Mouse (Mus musculus): ENCODE data around the gene Olfr171. TPM values are rescaled to one million over a fixed set of nuclear protein-coding genes. Genes with fewer than 3 reads are reported as not detected.
"Not testable (repeated sequence)": the region's sequence is repeated elsewhere in the genome, so short reads cannot be mapped to it uniquely, and the experiment has no call there.

The Olfr171 gene
- polyA plus RNA-seq (2016; fragmentation: Nextera tagmentation; extraction: Ambion mirVana): not detected in 2 replicates

DNA sequence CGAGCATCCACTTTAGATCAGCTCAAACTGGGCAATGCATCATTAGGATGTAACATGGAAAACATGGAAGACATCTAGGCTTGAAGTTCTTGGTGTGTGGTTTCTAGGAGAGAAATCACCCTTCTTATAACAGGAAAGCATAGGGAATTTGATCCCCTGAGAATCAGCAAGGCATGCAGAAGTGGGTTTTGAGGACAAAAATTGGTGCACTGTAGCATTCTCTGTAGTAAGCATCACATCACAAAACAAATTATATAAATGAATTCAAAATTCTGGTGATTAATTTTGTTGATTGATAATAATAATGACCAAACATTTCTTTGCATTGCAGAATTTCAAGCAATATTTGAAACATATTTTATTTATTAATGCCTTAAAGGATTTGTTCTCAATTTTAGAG is at the start of gene Olfr171:
Gene Olfr171 (minus strand): TSS at position 101 of the 400 bp plus-strand sequence.
- Histone ChIP-seq H3K27me3 (replicated peaks) (no peaks in the 10 kb centered on the region), H3K4me3 (no peak within 1 kb of the TSS), H3K9me3 (replicated peaks) (no peaks in the 10 kb centered on the region; the same call in 1 of the 2 replicates), H3K36me3 (no peaks in the 10 kb centered on the region), H3K27ac (no peak within 1 kb of the TSS), H3K9ac (no peak within 1 kb of the TSS), H3K4me2 (no peak within 1 kb of the TSS), H3K4me1 (no peaks in the 10 kb centered on the region)
- ATAC-seq: no peak
- WGBS (ENCODE audit: insufficient replicate concordance): 61% methylated on average over 1 of the region's 1 CpGs

DNA sequence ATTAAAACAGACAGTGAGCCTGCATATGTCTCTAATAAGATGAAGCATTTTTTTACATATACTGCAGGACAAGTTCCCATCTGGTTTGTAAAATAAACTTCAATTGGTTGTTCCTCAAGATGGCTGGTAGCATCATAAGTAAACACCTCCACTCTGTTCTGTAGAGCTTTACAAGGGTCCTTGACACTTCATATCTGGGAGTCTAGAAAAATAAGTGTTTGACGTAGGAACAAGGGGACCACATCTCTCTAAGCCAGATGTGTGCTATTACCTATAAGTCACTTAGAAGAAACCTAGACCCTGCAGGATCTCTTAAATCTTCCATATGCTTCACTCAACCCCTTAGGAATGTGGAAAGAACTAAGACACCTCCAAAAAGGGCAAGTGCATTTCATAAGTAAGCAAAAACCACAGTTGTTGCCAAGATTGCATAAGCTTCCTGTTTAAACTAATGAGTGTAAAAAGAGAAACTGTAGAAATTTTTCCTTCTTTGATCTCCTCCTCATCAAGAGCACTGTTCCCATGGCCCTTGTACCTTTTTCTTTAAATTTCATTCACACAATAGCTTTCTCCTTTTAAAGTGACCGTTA is 41.1 kb upstream of the Olfr171 start:
- Histone ChIP-seq H3K9ac (no peak overlapping the region), H3K9me3 (replicated peaks) (no peaks in the 10 kb centered on the region), H3K36me3 (no peaks in the 10 kb centered on the region), H3K4me1 (no peaks in the 10 kb centered on the region), H3K4me3 (no peak overlapping the region), H3K27ac (no peak overlapping the region), H3K27me3 (replicated peaks) (no peaks in the 10 kb centered on the region), H3K4me2 (no peak overlapping the region)
- no peak for ATAC-seq
- WGBS (ENCODE audit: insufficient replicate concordance): 72% methylated on average over 2 of the region's 2 CpGs

- Histone ChIP-seq H3K27ac (no peak overlapping the region), H3K4me1 (no peaks in the 10 kb centered on the region), H3K27me3 (replicated peaks) (no peaks in the 10 kb centered on the region), H3K4me3 (no peak overlapping the region), H3K9ac (no peak overlapping the region), H3K4me2 (no peak overlapping the region), H3K36me3 (no peaks in the 10 kb centered on the region), H3K9me3 (replicated peaks) (no peaks in the 10 kb centered on the region)
- 30% methylated on average over 1 of the region's 1 CpGs for WGBS (ENCODE audit: insufficient replicate concordance)
- ATAC-seq: no peak
Observed at GRCm38 (mm10) chr16:19666312-19666711, 36.6 kb upstream of the Olfr171 start.

DNA sequence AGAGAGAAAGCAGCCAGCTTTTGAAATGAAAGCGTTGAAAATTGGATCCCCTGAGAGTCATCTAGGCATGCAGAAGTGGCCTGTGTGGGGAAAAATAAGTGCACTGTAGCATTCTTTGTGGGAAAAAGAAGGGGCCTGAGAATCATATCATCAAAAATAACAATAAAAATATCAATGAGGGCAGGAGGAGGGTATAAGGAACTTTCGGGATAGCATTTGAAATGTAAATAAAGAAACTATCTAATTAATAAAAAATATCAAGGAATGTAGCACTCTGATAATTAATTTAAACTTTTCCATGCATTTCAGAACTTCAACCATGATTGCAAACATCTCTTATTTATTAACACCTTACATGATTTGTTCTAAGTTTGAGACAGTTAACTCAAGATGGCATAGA is 17.9 kb downstream of the Olfr171 start, which contains the start of gene Olfr170:
Gene Olfr170 (minus strand): TSS at position 101 of the 400 bp plus-strand sequence.
- not testable (repeated sequence) for ATAC-seq

DNA sequence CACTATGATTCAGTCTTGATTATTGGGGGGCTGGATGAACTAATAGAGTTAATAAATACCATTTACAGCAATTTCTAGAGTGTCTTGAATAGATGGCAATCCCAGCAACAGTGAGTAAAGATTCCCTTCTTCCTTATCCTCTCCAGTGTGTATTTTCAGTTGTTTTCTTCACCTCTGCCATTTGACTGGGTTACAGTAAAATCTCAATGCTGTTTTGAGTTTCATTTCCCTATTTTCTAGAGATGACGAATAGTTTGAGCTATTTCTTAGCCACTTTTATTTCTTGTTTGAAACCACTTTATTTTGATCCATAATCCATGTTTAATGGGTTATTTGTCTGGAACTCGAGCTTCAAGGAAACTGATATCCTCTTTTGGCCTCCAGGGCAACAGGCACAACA is 26.6 kb downstream of the Olfr171 start:
- H3K9me3 ChIP-seq (replicated peaks): 0 out of 2 replicates have a peak, but pooled peaks cover 6% of the 10 kb centered on the region
- no peak overlapping the region for H3K4me2 ChIP-seq
- H3K27ac ChIP-seq: no peak overlapping the region
- H3K4me1 ChIP-seq: no peaks in the 10 kb centered on the region
- no peak overlapping the region for H3K4me3 ChIP-seq
- no peaks in the 10 kb centered on the region for H3K36me3 ChIP-seq
- WGBS (ENCODE audit: insufficient replicate concordance): 39% methylated on average over 2 of the region's 2 CpGs
- no peak overlapping the region for H3K9ac ChIP-seq
- H3K27me3 ChIP-seq (replicated peaks): no peaks in the 10 kb centered on the region
- ATAC-seq: no peak

More for the DNA sequence above, 17.9 kb downstream of the Olfr171 start, which contains the start of gene Olfr170:
- not testable (repeated sequence) for H3K27me3 ChIP-seq (replicated peaks); H3K36me3 ChIP-seq; H3K27ac ChIP-seq; H3K9me3 ChIP-seq (replicated peaks); H3K9ac ChIP-seq; H3K4me2 ChIP-seq; H3K4me1 ChIP-seq; H3K4me3 ChIP-seq
- 63% methylated on average over 2 of the region's 2 CpGs for WGBS (ENCODE audit: insufficient replicate concordance)

Other genes starting within 250 kb of the Olfr171 start
- gene Olfr165, start 206.8 kb downstream of the Olfr171 start, polyA plus RNA-seq (2016; fragmentation: Nextera tagmentation; extraction: Ambion mirVana): not detected in 2 replicates
- not detected in 2 replicates for gene Olfr166, start 146.2 kb downstream of the Olfr171 start, polyA plus RNA-seq (2016; fragmentation: Nextera tagmentation; extraction: Ambion mirVana)
- not detected in 2 replicates for gene Olfr167, start 107.7 kb downstream of the Olfr171 start, polyA plus RNA-seq (2016; fragmentation: Nextera tagmentation; extraction: Ambion mirVana)
- not detected in 2 replicates for gene Olfr168, start 94.4 kb downstream of the Olfr171 start, polyA plus RNA-seq (2016; fragmentation: Nextera tagmentation; extraction: Ambion mirVana)
- not detected in 2 replicates for gene Olfr169, start 58.1 kb downstream of the Olfr171 start, polyA plus RNA-seq (2016; fragmentation: Nextera tagmentation; extraction: Ambion mirVana)
- not detected in 2 replicates for gene Olfr170, start 18.0 kb downstream of the Olfr171 start, polyA plus RNA-seq (2016; fragmentation: Nextera tagmentation; extraction: Ambion mirVana)
- not detected in 2 replicates for gene Lamp3, start 76.5 kb upstream of the Olfr171 start, polyA plus RNA-seq (2016; fragmentation: Nextera tagmentation; extraction: Ambion mirVana)
- gene B3gnt5, start 130.3 kb upstream of the Olfr171 start, polyA plus RNA-seq (2016; fragmentation: Nextera tagmentation; extraction: Ambion mirVana): 1.9 and 3.0 TPM in 2 replicates

All from liver, embryonic 12.5 days (tissue).